Mouse (Mus musculus): ENCODE measurements at regions not wholly inside any gene's neighbourhood (a gene's known extent, or its start where the extent isn't known, plus 50 kb on each side); places are given as distances from the start of the nearest gene placed in this dataset.

DNA sequence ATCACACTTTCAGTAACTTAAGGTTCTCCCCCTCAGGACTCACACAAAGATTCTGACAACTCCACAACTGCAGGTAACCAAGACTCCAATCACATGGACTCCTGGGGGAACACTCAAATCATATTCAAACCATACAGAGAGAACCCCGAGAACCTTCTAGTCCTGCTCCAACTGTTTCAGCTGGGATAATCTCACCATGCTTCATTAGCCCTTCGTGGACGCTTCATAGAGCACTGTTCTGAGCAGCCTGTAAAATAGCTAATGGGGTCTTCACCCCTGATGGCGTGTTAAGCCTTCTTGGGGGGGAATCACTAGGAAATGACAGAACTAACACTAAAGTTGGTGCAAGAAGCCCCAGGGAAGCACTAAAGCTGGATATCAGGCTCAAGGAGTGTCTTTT is 510.7 kb downstream of the Rwdd3 start:
- no peak for TF ChIP-seq POLR2A (IDR thresholded peaks at IDR 0.05; ENCODE audit: control insufficient read depth in 1 of 2, insufficient read depth in 1 of 2, low read depth in 1 of 2, low read length in 2 of 2, poor library complexity in 1 of 2)
- no peak for TF ChIP-seq SIN3A (IDR thresholded peaks at IDR 0.05; ENCODE audit: low read length)
- no peak for TF ChIP-seq E2F4 (IDR thresholded peaks at IDR 0.05; ENCODE audit: borderline replicate concordance, low read depth, low read length)
- TF ChIP-seq MXI1 (IDR thresholded peaks at IDR 0.05; ENCODE audit: low read depth, low read length) = no peak
- TF ChIP-seq CTCF (IDR thresholded peaks at IDR 0.05 in 2 of 3, conservative IDR thresholded peaks at IDR 0.05 in 1 of 3; ENCODE audit: control insufficient read depth in 1 of 3, insufficient read depth in 1 of 3, low read depth in 2 of 3, low read length in 3 of 3, poor library complexity in 1 of 3, severe bottlenecking in 1 of 3) = no peak
- TF ChIP-seq ZNF384 (IDR thresholded peaks at IDR 0.05; ENCODE audit: low read depth, low read length) = no peak
- TF ChIP-seq KAT2A (conservative IDR thresholded peaks at IDR 0.05; ENCODE audit: low read depth, low read length) = no peak
- TF ChIP-seq CHD2 (IDR thresholded peaks at IDR 0.05; ENCODE audit: low read length) = no peak
- TF ChIP-seq CHD1 (IDR thresholded peaks at IDR 0.05; ENCODE audit: low read depth, low read length) = no peak
- no peak for TF ChIP-seq ETS1 (IDR thresholded peaks at IDR 0.05; ENCODE audit: low read depth, low read length)
- TF ChIP-seq BHLHE40 (IDR thresholded peaks at IDR 0.05; ENCODE audit: borderline replicate concordance, low read depth, low read length) = no peak

All from MEL (cell line).